Mouse (Mus musculus) limb, embryonic 14.5 days (tissue): Measurements from ENCODE around the gene Robo1. TPM values are rescaled to one million over a fixed set of nuclear protein-coding genes. Genes with fewer than 3 reads are reported as not detected.
A peak's percentile ranks its signal among the peaks of the same experiment; 100 is the strongest.

Source experiments
- ATAC-seq: fragments of 200-750 bp; cut with Nextera tagmentation; 2 replicates; pipeline ENCODE4 v1.8.0; 2017; ENCODE audit warnings: low read depth, moderate number of reproducible peaks, moderate TSS enrichment; ENCODE audit not compliant: low FRiP score
- DNase-seq: peaks from one replicate; pipeline ENCODE4 v3.0.0-alpha.2; 2015; ENCODE audit warnings: low spot score
- H3K27ac ChIP-seq: fragments of 300-500 bp; sonication (generic); replicated peaks from 2 replicates; pipeline ENCODE4 v1.5.1; 2014; ENCODE audit warnings: low read depth, mild to moderate bottlenecking, low read length, moderate library complexity, mixed read lengths
- H3K27me3 ChIP-seq: fragments of 300-500 bp; sonication (generic); 2 replicates; pipeline ENCODE4 v1.6.1; 2014; ENCODE audit warnings: low read length, mixed read lengths; ENCODE audit not compliant: control insufficient read depth, insufficient read depth
- H3K36me3 ChIP-seq: fragments of 300-500 bp; sonication (generic); 2 replicates; pipeline ENCODE4 v1.6.1; 2014; ENCODE audit warnings: mild to moderate bottlenecking, low read length, moderate library complexity, mixed read lengths; ENCODE audit not compliant: control insufficient read depth, insufficient read depth
- H3K4me1 ChIP-seq: fragments of 300-500 bp; sonication (generic); 2 replicates; pipeline ENCODE4 v1.6.1; 2014; ENCODE audit warnings: antibody characterized with exemption, low read length, mixed read lengths; ENCODE audit not compliant: control insufficient read depth, insufficient read depth
- H3K4me2 ChIP-seq: fragments of 300-500 bp; sonication (generic); replicated peaks from 2 replicates; pipeline ENCODE4 v1.6.1; 2014; ENCODE audit warnings: low read depth, mild to moderate bottlenecking, low read length, moderate library complexity; ENCODE audit not compliant: severe bottlenecking
- H3K4me3 ChIP-seq: fragments of 300-500 bp; sonication (generic); replicated peaks from 2 replicates; pipeline ENCODE4 v1.5.1; 2014; ENCODE audit warnings: low read length
- H3K9ac ChIP-seq: fragments of 300-500 bp; sonication (generic); 2 replicates; pipeline ENCODE4 v1.6.1; 2014; ENCODE audit warnings: mild to moderate bottlenecking, low read depth, low read length, moderate library complexity; ENCODE audit not compliant: severe bottlenecking
- H3K9me3 ChIP-seq: fragments of 300-500 bp; sonication (generic); 2 replicates; pipeline ENCODE4 v1.6.1; 2016; ENCODE audit warnings: low read length; ENCODE audit not compliant: control insufficient read depth
- POLR2A ChIP-seq: fragments of 200-500 bp; IDR thresholded peaks from 2 replicates; pipeline ENCODE4 v1.8.0; 2012; ENCODE audit warnings: inconsistent platforms, mild to moderate bottlenecking, moderate library complexity, borderline replicate concordance; ENCODE audit not compliant: insufficient read depth, insufficient read length; ENCODE audit errors: extremely low read depth
- WGBS: fragments of 180-500 bp; shearing (Covaris S2); extraction: QIAGEN DNeasy Blood & Tissue Kit; methylation state at CpG from one replicate; pipeline ENCODE4 v1.1.7; 2014; 5-methylcytosine and 5-hydroxymethylcytosine counted together
- polyA plus RNA-seq, 2 experiments: library from polyadenylated mRNA; depleted of rRNA in 1 of 2; stranded (reverse) in 1 of 2; unstranded in 1 of 2; fragments of >200 nt; fragmentation: Nextera tagmentation in 1 of 2; extraction: Ambion mirVana in 1 of 2; gene quantifications; 2 replicates each; pipeline versions ENCODE4 v1.2.1 to v1.2.3; 2012 to 2014

Robo1 gene
- polyA plus RNA-seq, 2 experiments = 41.2 to 44.9 TPM

DNA sequence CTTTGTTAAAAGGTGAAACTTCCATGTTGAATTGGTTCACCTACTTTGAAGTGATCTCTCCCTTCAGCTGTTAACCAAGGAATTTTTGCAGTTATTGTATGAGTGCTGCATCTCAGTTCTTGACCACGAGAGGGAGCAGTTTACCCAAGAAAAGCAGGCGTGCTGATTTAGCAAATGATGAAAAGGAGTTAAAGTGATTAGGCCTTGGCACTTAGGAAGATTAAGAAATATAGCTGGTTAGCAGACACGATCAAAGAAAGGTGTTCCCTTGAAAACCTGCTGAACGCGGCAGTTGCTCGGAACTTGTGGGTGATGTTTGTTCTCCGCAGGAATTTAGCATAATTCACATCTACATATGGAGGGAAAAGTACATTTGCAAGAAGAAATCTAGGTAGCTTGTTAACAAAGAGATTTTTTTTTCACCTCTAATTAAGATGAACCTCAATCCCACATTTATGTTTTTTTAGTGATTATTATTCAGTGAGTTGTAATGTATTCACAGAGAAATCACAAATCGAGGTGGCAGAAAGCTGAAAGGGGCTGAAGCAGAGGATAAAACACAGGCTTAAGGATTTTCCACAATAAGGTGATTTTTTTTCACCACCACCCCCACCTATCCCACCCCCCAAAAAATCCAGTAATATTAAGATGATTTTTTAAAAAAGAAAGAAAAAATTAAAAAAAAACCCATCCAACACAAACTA, 687.3 kb downstream of the Robo1 start:
- no peak overlapping the region for H3K27ac ChIP-seq
- 12% methylated on average over 8 of the region's 8 CpGs for WGBS
- ATAC-seq = no peak

DNA sequence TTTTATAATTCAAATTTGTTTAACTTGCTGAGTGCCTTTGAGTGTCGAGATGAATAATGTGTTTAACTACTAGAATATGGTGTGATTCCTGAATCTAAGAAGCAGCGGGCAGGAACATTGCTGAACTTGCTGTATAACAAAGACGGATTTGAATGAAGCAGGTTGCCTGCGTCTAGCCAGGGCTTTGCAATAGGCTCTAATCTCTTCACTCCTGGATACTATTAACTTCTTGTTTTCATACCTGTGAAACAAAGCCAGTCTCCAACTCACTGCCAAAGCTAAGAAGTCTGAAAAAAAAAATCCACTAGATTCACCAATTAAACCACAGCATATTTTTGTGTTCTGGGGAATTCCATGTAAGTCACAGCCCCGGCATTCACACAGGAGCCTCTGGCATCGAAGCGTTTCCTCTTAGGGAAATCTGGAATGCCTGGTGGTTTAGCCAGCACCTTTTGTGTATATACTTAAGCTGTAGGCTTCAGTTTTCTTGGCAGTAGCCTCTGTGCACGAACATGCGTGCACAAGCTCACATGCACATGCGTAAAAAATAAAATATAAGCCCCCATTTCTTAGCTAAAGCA, 687.9 kb downstream of the Robo1 start:
- no peak overlapping the region for H3K4me2 ChIP-seq
- no peak overlapping the region for H3K4me3 ChIP-seq
- DNase-seq (peak; percentile 45), ATAC-seq (0 out of 2 replicates have a peak, but pooled peaks have one; percentile 9)
- no peaks in the 10 kb centered on the region for H3K27me3 ChIP-seq
- no peak overlapping the region for H3K9ac ChIP-seq
- H3K27ac ChIP-seq = no peak overlapping the region
- peaks cover 15% of the 10 kb centered on the region for H3K36me3 ChIP-seq
- no peak for TF ChIP-seq POLR2A
- peaks cover 20% of the 10 kb centered on the region for H3K4me1 ChIP-seq
- 20% methylated on average over 10 of the region's 10 CpGs for WGBS
- no peaks in the 10 kb centered on the region for H3K9me3 ChIP-seq

More for the DNA sequence above, 687.3 kb downstream of the Robo1 start:
- no peak for TF ChIP-seq POLR2A
- H3K4me1 ChIP-seq = peaks cover 20% of the 10 kb centered on the region
- H3K9me3 ChIP-seq = no peaks in the 10 kb centered on the region
- H3K4me3 ChIP-seq = no peak overlapping the region
- DNase-seq = peak; percentile 58
- no peaks in the 10 kb centered on the region for H3K27me3 ChIP-seq
- H3K9ac ChIP-seq = no peak overlapping the region
- H3K36me3 ChIP-seq = peaks cover 22% of the 10 kb centered on the region
- H3K4me2 ChIP-seq = no peak overlapping the region

DNA sequence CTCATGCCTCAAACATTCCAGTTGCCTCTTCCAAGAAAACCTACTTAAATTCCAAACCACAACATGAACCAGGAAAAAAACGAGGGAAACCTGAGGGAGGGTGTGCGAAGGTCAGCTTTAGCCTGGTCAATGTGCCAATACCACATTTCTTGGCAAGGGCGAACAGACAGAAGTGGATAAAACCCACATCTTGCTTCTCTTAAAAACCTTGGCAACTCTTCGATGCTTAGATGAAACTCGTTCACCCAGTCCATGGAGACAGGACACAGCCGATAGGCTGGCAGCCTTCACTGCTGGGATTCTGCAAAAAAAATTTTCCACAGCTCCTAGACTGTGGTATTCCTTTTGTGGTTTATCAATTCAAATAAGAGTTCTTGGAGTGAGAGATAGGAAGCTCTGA, 690.6 kb downstream of the Robo1 start:
- WGBS = 53% methylated on average over 6 of the region's 6 CpGs
- DNase-seq (peak; percentile 56), ATAC-seq (peak; percentile 50)
- Histone ChIP-seq H3K9me3 (no peaks in the 10 kb centered on the region), H3K36me3 (peaks cover 10% of the 10 kb centered on the region), H3K27me3 (no peaks in the 10 kb centered on the region), H3K4me1 (peaks cover 20% of the 10 kb centered on the region), H3K9ac (no peak overlapping the region), H3K4me2 (no peak overlapping the region), H3K4me3 (no peak overlapping the region), H3K27ac (no peak overlapping the region)
- TF ChIP-seq POLR2A = no peak

DNA sequence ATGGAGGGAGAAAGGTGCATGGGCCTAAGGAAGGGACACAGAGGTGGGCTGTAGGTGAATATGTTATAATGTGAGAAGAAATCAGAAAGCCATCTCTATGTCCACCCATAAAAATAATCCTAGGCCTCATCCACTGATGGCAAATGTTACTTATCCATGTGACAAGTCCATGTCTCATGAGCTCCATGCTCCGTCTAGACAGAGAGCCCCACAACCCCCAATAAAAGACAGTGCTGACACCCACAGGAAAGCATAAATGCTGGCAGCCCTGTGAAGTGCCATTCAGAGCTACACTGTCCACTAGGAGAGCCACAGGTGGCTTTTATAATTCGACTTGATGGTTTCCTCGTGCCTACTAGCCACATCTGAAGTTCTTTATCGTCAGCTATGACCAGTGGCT, 694.6 kb downstream of the Robo1 start:
- no peak for ATAC-seq

DNA sequence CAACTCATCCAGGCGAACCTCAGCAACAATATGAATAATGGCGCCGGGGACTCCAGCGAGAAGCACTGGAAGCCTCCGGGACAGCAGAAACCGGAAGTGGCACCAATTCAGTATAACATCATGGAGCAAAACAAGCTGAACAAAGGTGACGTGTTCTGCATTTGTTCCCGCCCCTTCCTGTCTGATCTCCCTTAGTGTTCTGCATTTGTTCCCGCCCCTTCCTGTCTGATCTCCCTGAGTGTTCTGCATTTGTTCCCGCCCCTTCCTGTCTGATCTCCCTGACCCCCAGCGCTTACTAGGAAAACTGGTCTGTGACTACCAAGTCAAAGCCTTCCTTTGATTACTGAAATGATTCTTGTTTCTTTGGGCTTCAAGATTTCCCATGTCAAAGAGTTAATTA, 696.5 kb downstream of the Robo1 start:
- Histone ChIP-seq H3K27me3 (no peaks in the 10 kb centered on the region), H3K9ac (no peak overlapping the region), H3K4me2 (no peak overlapping the region), H3K36me3 (peaks cover 19% of the 10 kb centered on the region), H3K4me3 (no peak overlapping the region), H3K9me3 (no peaks in the 10 kb centered on the region), H3K4me1 (peaks cover 5% of the 10 kb centered on the region; the same call in 1 of the 2 replicates), H3K27ac (no peak overlapping the region)
- DNase-seq (no peak), ATAC-seq (no peak)
- no peak for TF ChIP-seq POLR2A
- 93% methylated on average over 11 of the region's 11 CpGs for WGBS

More for the DNA sequence above, 694.6 kb downstream of the Robo1 start:
- no peak for DNase-seq
- Histone ChIP-seq H3K4me3 (no peak overlapping the region), H3K36me3 (peaks cover 11% of the 10 kb centered on the region), H3K9ac (no peak overlapping the region), H3K27ac (no peak overlapping the region), H3K4me2 (no peak overlapping the region), H3K27me3 (no peaks in the 10 kb centered on the region), H3K9me3 (no peaks in the 10 kb centered on the region), H3K4me1 (peaks cover 15% of the 10 kb centered on the region; the same call in 1 of the 2 replicates)
- TF ChIP-seq POLR2A = no peak
- WGBS = 32% methylated on average over 4 of the region's 4 CpGs
